23 mouse cellular contexts compared by ENCODE assay signal in the genomic region with DNA sequence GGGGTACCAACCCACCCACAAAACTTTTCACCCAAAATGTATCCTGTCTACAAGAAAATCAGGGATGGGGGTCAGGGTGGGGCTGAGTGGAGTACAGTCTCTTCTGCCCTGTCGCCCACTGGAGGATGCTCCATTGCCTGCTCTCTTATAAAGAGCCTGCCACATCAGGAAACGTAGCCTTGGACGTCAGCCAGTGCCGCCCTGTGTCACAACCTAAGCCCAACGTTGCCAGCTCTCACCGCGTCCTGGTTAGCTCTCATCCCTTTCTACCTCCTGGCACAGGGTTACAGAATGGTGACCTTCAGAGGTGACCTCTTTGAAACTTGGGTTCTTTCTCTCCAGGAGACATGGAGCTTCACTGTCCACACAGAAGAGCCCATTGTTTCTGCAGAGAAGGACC. TPM values are rescaled to one million over a fixed set of nuclear protein-coding genes. Genes with fewer than 3 reads are reported as not detected.
A peak's percentile ranks its signal among the peaks of the same experiment; 100 is the strongest.
DNase-seq lines count a peak whose midpoint lies in the region; ATAC-seq and TF ChIP-seq lines count a peak whose summit lies in the region.
"Had no signal": no experiment of that assay in that cellular context is flagged by ENCODE, and none has a peak within 500 bp of the region (broad histone marks: within the 10 kb centered on the region; RNA-seq: fewer than 3 reads in every experiment).

No protein-coding gene starts in this region.

- peak; percentile 52 for DNase-seq in adrenal gland, adult 2 months
- no peak for DNase-seq in adrenal gland, adult 18-20 months (ENCODE audit: low spot score in 2 of 2)
- peak; percentile 9 to 11 for DNase-seq in heart, adult 18-20 months
- peak; percentile 23 for DNase-seq in kidney, adult 2 months
- no peak for DNase-seq in kidney, postnatal 14 days
- peak; percentile 2 for DNase-seq in gonadal fat pad, adult 2 months (ENCODE audit: low read depth)
- DNase-seq in cerebellum, adult 8-10 months, result no peak
- DNase-seq: cerebellum, adult 11-12 months; cerebellum, adult 9-11 months; forebrain, postnatal 0 days; gastrocnemius, postnatal 14 days; heart, postnatal 4 days; kidney, adult 9 months had no signal

- H3K27ac ChIP-seq in heart, embryonic 12.5 days (ENCODE audit: poor library complexity, severe bottlenecking), result no peak overlapping the region
- no peak overlapping the region for H3K27ac ChIP-seq in kidney, adult 2 months (ENCODE audit: insufficient read depth, low read depth, low read length)
- H3K27ac ChIP-seq: embryonic facial prominence, embryonic 10.5 days; forebrain, embryonic 13.5 days; hindbrain, embryonic 12.5 days had no signal

- H3K4me3 ChIP-seq in heart, embryonic 12.5 days, result no peak overlapping the region
- H3K4me3 ChIP-seq in kidney, adult 2 months (ENCODE audit: insufficient read depth, low read depth, low read length), result no peak overlapping the region
- H3K4me3 ChIP-seq: embryonic facial prominence, embryonic 10.5 days; forebrain, embryonic 13.5 days; hindbrain, embryonic 12.5 days had no signal

- H3K36me3 ChIP-seq in heart, embryonic 12.5 days, result no peaks in the 10 kb centered on the region
- no peaks in the 10 kb centered on the region for H3K36me3 ChIP-seq in kidney, adult 2 months (ENCODE audit: control insufficient read depth, insufficient read depth, low read length)
- H3K36me3 ChIP-seq: embryonic facial prominence, embryonic 10.5 days; hindbrain, embryonic 12.5 days had no signal

- no peak for TF ChIP-seq POLR2A in kidney, adult 2 months (IDR thresholded peaks at IDR 0.05; ENCODE audit: low read depth, low read length)

- H3K9me3 ChIP-seq in heart, embryonic 12.5 days (replicated peaks), result no peaks in the 10 kb centered on the region
- H3K9me3 ChIP-seq: embryonic facial prominence, embryonic 10.5 days; forebrain, embryonic 13.5 days; hindbrain, embryonic 12.5 days had no signal

- H3K27me3 ChIP-seq in heart, embryonic 12.5 days (replicated peaks), result no peaks in the 10 kb centered on the region
- no peaks in the 10 kb centered on the region for H3K27me3 ChIP-seq in kidney, adult 2 months (replicated peaks; ENCODE audit: control insufficient read depth, insufficient read depth, low read length)
- H3K27me3 ChIP-seq: forebrain, embryonic 13.5 days; hindbrain, embryonic 12.5 days had no signal

- no peak for ATAC-seq in heart, embryonic 12.5 days (ENCODE audit: insufficient number of reproducible peaks, low FRiP score)
- ATAC-seq: activated CD4-positive, CD25-positive, alpha-beta regulatory T cell, adult 4 months; forebrain, embryonic 13.5 days; forebrain, postnatal 0 days; hindbrain, embryonic 16.5 days; inflammation-experienced regulatory T-cells, adult 6 months; intestine, postnatal 0 days; Patski had no signal

- no peak overlapping the region for H3K9ac ChIP-seq in heart, embryonic 12.5 days
- H3K9ac ChIP-seq: forebrain, embryonic 13.5 days; forebrain, postnatal 0 days; hindbrain, embryonic 12.5 days had no signal

- WGBS in heart, embryonic 12.5 days, result 76% methylated on average over 7 of the region's 7 CpGs
- WGBS in kidney, adult 2 months, result 68% methylated on average over 7 of the region's 7 CpGs

- TF ChIP-seq CTCF in kidney, adult 2 months (conservative IDR thresholded peaks at IDR 0.05; ENCODE audit: insufficient read depth, insufficient read length, low read depth, low read length), result no peak

- H3K4me1 ChIP-seq in heart, embryonic 12.5 days (replicated peaks), result no peaks in the 10 kb centered on the region
- H3K4me1 ChIP-seq in kidney, adult 2 months (ENCODE audit: control insufficient read depth, insufficient read depth, low read length), result no peaks in the 10 kb centered on the region
- H3K4me1 ChIP-seq: embryonic facial prominence, embryonic 10.5 days; forebrain, embryonic 13.5 days; hindbrain, embryonic 12.5 days had no signal

- H3K4me2 ChIP-seq in heart, embryonic 12.5 days, result no peak overlapping the region
- H3K4me2 ChIP-seq: forebrain, embryonic 13.5 days; hindbrain, embryonic 12.5 days had no signal

RNA-seq across cellular contexts. Expression of a gene that starts 2.6 kb away (rescaled TPM):
- total RNA-seq in adrenal gland, adult 2 months (2021), result under 1 TPM; 0.12 to 0.35 TPM
- polyA plus RNA-seq in adrenal gland, adult 2 months (2012; rRNA removed), result 0.09 TPM in 1 of 2 replicates, not detected in the other
- total RNA-seq in adrenal gland, adult 18-20 months (2021), result under 1 TPM; 0.19 to 0.27 TPM
- under 1 TPM; 0.15 to 0.23 TPM for total RNA-seq in heart, adult 18-20 months (2021)
- polyA plus RNA-seq in heart, embryonic 12.5 days (2016; fragmentation: Nextera tagmentation; extraction: Ambion mirVana), result 0.20 and 0.21 TPM in 2 replicates
- polyA plus RNA-seq in kidney, adult 2 months (2012; rRNA removed), result 0.22 and 0.27 TPM in 2 replicates
- 0.54 and 0.69 TPM in 2 replicates for polyA plus RNA-seq in gonadal fat pad, adult 2 months (2012; rRNA removed)
- total RNA-seq: heart, postnatal 4 days had no signal
- polyA plus RNA-seq: activated CD4-positive, CD25-positive, alpha-beta regulatory T cell, adult 4 months; intestine, postnatal 0 days had no signal

RNA-seq across cellular contexts. Expression of a gene that starts 28.0 kb away (rescaled TPM):
- total RNA-seq in adrenal gland, adult 2 months (2021), result 1 to 10 TPM; 1.4 to 2.9 TPM
- polyA plus RNA-seq in adrenal gland, adult 2 months (2012; rRNA removed), result 0.03 and 0.29 TPM in 2 replicates
- total RNA-seq in adrenal gland, adult 18-20 months (2021), result 1 to 10 TPM in 1 of 2 experiments, under 1 TPM in 1; 0.86 to 1.1 TPM
- total RNA-seq in heart, adult 18-20 months (2021), result 1 to 10 TPM; 4.1 to 4.2 TPM
- 1.9 and 2.3 TPM in 2 replicates for polyA plus RNA-seq in heart, embryonic 12.5 days (2016; fragmentation: Nextera tagmentation; extraction: Ambion mirVana)
- 0.81 and 0.91 TPM in 2 replicates for polyA plus RNA-seq in kidney, adult 2 months (2012; rRNA removed)
- 1.0 and 2.1 TPM in 2 replicates for polyA plus RNA-seq in gonadal fat pad, adult 2 months (2012; rRNA removed)
- polyA plus RNA-seq: activated CD4-positive, CD25-positive, alpha-beta regulatory T cell, adult 4 months; C2C12; inflammation-experienced regulatory T-cells, adult 6 months had no signal

RNA-seq across cellular contexts. Expression of a gene that starts 28.2 kb away (rescaled TPM):
- total RNA-seq in adrenal gland, adult 2 months (2021), result 1 to 10 TPM; 3.7 to 3.8 TPM
- 0.82 and 3.2 TPM in 2 replicates for polyA plus RNA-seq in adrenal gland, adult 2 months (2012; rRNA removed)
- total RNA-seq in adrenal gland, adult 18-20 months (2021), result 1 to 10 TPM; 3.3 to 6.1 TPM
- total RNA-seq in heart, adult 18-20 months (2021), result 1 to 10 TPM; 3.1 to 3.4 TPM
- polyA plus RNA-seq in heart, embryonic 12.5 days (2016; fragmentation: Nextera tagmentation; extraction: Ambion mirVana), result 2.0 and 2.6 TPM in 2 replicates
- 0.38 and 0.56 TPM in 2 replicates for polyA plus RNA-seq in kidney, adult 2 months (2012; rRNA removed)
- 1.4 TPM in 2 replicates for polyA plus RNA-seq in gonadal fat pad, adult 2 months (2012; rRNA removed)
- polyA plus RNA-seq: activated CD4-positive, CD25-positive, alpha-beta regulatory T cell, adult 4 months had no signal

Comparison
In these comparisons a context has a peak if more than half of its experiments do, and no peak if none do; other contexts are left out.
1. DNase-seq: peak in adrenal gland, adult 2 months (single experiment), heart, adult 18-20 months (2 of 2), kidney, adult 2 months (single experiment) and gonadal fat pad, adult 2 months (single experiment); none in adrenal gland, adult 18-20 months (0 of 2), kidney, postnatal 14 days (single experiment) and cerebellum, adult 8-10 months (single experiment).